Mouse (Mus musculus) forebrain, embryonic 10.5 days (tissue): ENCODE measurements around the gene Vezt. TPM values are rescaled to one million over a fixed set of nuclear protein-coding genes. Genes with fewer than 3 reads are reported as not detected.
A peak's percentile ranks its signal among the peaks of the same experiment; 100 is the strongest.

Source experiments
- DNase-seq: peaks from one replicate; pipeline ENCODE4 v3.0.0-alpha.2; 2017; ENCODE audit warnings: low spot score; ENCODE audit errors: extremely low spot score
- H3K27ac ChIP-seq: fragments of 300-500 bp; sonication (generic); 2 replicates; pipeline ENCODE4 v1.5.1; 2016; ENCODE audit warnings: mild to moderate bottlenecking
- H3K27me3 ChIP-seq: fragments of 300-500 bp; sonication (generic); 2 replicates; pipeline ENCODE4 v1.6.1; 2016; ENCODE audit warnings: mild to moderate bottlenecking; ENCODE audit not compliant: poor library complexity, severe bottlenecking
- H3K36me3 ChIP-seq: fragments of 300-500 bp; sonication (generic); replicated peaks from 2 replicates; pipeline ENCODE4 v1.6.1; 2016; ENCODE audit warnings: mild to moderate bottlenecking, moderate library complexity
- H3K4me1 ChIP-seq: fragments of 300-500 bp; sonication (generic); 2 replicates; pipeline ENCODE4 v1.6.1; 2016
- H3K4me3 ChIP-seq: fragments of 300-500 bp; sonication (generic); 2 replicates; pipeline ENCODE4 v1.5.1; 2016; ENCODE audit warnings: mild to moderate bottlenecking, moderate library complexity
- H3K9me3 ChIP-seq: fragments of 300-500 bp; sonication (generic); 2 replicates; pipeline ENCODE4 v1.6.1; 2016; ENCODE audit warnings: mild to moderate bottlenecking, moderate library complexity
- WGBS: fragments of 180-500 bp; shearing (Covaris S2); methylation state at CpG from one replicate; pipeline ENCODE4 v1.1.7; 2016; 5-methylcytosine and 5-hydroxymethylcytosine counted together
- microRNA counts: library from miRNA; unstranded; fragments of <30 nt; microRNA quantifications from one replicate; lab custom pipeline; 2017
- microRNA-seq: library from miRNA; unstranded; fragments of <30 nt; microRNA quantifications from one replicate; pipeline ENCODE4, GENCODE M21; 2017
- polyA plus RNA-seq: library from polyadenylated mRNA; unstranded; fragments of >200 nt; fragmentation: Nextera tagmentation; extraction: Ambion mirVana; gene quantifications from 2 replicates; pipeline ENCODE4 v1.2.1, GENCODE M21; 2016

Vezt gene
- polyA plus RNA-seq, 1 experiment from 2014 or later = 28.9 TPM

DNA sequence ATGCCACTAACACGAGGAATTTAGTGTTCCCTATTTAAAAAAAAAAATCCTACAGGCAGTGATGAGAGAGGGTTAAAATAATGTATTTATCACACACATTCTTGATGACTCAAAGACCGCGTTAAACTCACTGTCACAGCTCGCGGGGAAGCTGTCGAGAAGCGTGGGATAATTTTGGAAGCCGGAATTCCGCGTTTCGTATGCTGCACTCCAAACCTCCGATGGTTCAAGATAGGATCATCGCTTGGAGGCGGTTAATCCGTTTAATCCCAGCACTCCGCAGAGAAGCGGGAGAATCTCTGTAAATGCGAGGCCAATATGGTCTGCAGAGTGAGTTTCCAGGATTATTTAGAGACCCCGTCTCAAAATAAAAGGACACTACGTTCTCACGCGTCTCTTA is 145.6 kb downstream of the Vezt start:
- WGBS = under 1% methylated on average over 22 of the region's 22 CpGs
- H3K27ac ChIP-seq = peak overlapping the region; percentile 92
- no peak for DNase-seq
- H3K4me3 ChIP-seq = peak overlapping the region; percentile 81
- H3K9me3 ChIP-seq = no peaks in the 10 kb centered on the region
- H3K36me3 ChIP-seq = peaks cover 24% of the 10 kb centered on the region
- no peaks in the 10 kb centered on the region for H3K27me3 ChIP-seq
- H3K4me1 ChIP-seq = peaks cover 23% of the 10 kb centered on the region

DNA sequence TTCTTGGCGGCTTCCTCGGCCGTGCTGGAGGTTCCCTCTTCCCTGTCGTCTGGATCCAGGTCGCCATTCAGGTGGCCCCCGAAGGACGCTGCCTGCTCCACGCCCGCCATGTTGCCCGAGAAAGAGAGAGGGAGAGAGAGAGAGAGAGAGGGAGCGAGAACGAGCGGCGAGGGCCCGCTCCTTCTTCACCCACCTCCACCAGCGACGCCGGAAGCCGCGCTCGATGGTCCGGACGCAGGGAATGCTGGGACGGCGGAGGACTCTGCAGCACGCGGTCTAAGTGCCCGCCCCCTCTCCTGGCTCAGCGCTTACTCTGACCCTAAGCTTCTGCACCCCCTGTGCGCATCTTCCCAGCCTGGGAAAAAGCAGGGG is 146.1 kb downstream of the Vezt start:
- 0% methylated on average over 22 of the region's 30 CpGs for WGBS
- peak; percentile 89 for DNase-seq
- peak overlapping the region; percentile 81 for H3K4me3 ChIP-seq
- no peaks in the 10 kb centered on the region for H3K27me3 ChIP-seq
- H3K9me3 ChIP-seq = no peaks in the 10 kb centered on the region; the same call in 1 of the 2 replicates
- H3K27ac ChIP-seq = peak overlapping the region; percentile 92
- H3K4me1 ChIP-seq = peaks cover 23% of the 10 kb centered on the region
- peaks cover 28% of the 10 kb centered on the region for H3K36me3 ChIP-seq

MicroRNA genes within 50 kb of the gene (microRNA counts, 519-probe panel; counts per million panel counts)
- microRNA mmu-miR-331-3p (lab: Ali Mortazavi, UCI) (4,180 counts per million, percentile 78 among the panel's probes with 10 or more counts), microRNA mmu-miR-331-5p (lab: Ali Mortazavi, UCI) (341 counts per million, percentile 65 among the panel's probes with 10 or more counts)

Small RNA genes within 50 kb of the gene (microRNA-seq; reads per million reads assigned to microRNA genes)
- gene Mir331 = 168 reads per million, percentile 52 among the genes with 10 or more reads in this experiment

Other genes starting within 250 kb of the Vezt start
- gene Usp44, start 204.3 kb downstream of the Vezt start, polyA plus RNA-seq = 16.3 and 17.4 TPM in 2 replicates
- gene Metap2, start 138.7 kb downstream of the Vezt start, polyA plus RNA-seq = 235 and 247 TPM in 2 replicates
- 3.5 and 3.6 TPM in 2 replicates for gene Fgd6, start 184 bp upstream of the Vezt start, polyA plus RNA-seq
- 11.0 and 11.3 TPM in 2 replicates for gene Nr2c1, start 112.2 kb upstream of the Vezt start, polyA plus RNA-seq
- 575 and 590 TPM in 2 replicates for gene Ndufa12, start 162.9 kb upstream of the Vezt start, polyA plus RNA-seq